Mouse (Mus musculus): ENCODE data around the gene Uvrag. TPM values are rescaled to one million over a fixed set of nuclear protein-coding genes. Genes with fewer than 3 reads are reported as not detected.

Gene Uvrag
- total and polyA plus RNA-seq, 3 experiments: 15.0 to 19.5 TPM; not detected in 1

DNA sequence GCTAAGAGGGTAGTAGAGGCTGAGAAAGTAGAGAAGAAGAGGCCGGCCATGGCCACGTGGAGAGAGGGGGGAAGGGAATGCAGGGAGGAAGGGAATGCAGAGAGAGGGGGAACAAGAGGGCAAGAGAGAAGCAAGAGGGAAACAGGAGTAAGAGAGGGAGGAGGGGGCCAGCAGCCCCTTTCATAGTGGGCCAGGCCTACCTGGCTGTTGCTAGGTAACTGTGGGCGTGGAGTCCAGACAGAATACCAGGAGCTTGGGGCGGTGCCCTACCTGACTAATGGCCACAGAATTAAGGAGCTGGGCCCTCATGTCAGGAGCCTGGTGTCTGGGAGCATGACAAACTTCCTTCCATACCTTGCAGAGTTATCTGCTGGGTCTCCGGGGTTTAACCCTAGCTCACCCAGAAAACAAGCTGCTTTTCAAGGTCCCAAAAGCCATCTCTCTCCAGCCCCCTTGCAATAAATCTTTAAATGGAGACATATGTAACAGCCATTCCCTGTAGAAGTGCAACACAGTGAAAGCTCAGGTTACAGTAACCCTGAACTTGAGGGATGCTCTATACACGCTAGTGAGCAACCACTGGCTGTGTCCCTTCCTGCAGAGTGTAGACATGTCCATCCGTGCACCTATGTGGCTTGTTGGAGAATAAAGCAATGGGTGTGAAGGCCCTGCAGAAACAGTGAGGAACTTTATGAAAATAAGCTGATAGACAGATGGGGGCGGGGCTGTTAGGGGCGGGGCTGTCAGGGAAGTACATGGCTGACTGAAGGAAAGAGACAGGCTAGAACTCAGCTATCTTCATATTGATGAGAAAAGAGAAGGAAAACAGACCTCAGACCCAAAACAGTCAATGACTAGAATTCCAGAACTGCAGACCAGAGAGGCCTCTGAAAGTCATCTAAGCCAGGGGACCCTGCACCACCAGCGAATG is 12.7 kb downstream of the Uvrag start:
- no peaks in the 10 kb centered on the region for H3K4me1 ChIP-seq (ENCODE audit: control insufficient read depth in 1 of 2, insufficient read depth in 2 of 2, low read length in 2 of 2)
- H3K27ac ChIP-seq (ENCODE audit: control insufficient read depth, low read depth, low read length): no peak overlapping the region
- no peaks in the 10 kb centered on the region for H3K27me3 ChIP-seq (ENCODE audit: control insufficient read depth in 1 of 2, insufficient read depth in 2 of 2, low read length in 2 of 2)
- H3K4me3 ChIP-seq (ENCODE audit: control insufficient read depth in 1 of 2, insufficient read depth in 1 of 2, low read depth in 2 of 2, low read length in 2 of 2): no peak overlapping the region
- no peaks in the 10 kb centered on the region; a peak in 1 of 4 replicates for H3K36me3 ChIP-seq (ENCODE audit: control insufficient read depth in 1 of 2, insufficient read depth in 2 of 2, low read length in 2 of 2)
- H3K9ac ChIP-seq (ENCODE audit: control insufficient read depth, low read depth, low read length, poor library complexity, severe bottlenecking): no peak overlapping the region
- DNase-seq (ENCODE audit: low read depth, low spot score): peak; percentile 50
- H3K79me2 ChIP-seq (ENCODE audit: control insufficient read depth, insufficient read depth, low read length, poor library complexity): peaks cover 2% of the 10 kb centered on the region; the same call in 1 of the 2 replicates
- no peaks in the 10 kb centered on the region for H3K9me3 ChIP-seq (replicated peaks; ENCODE audit: insufficient read depth, low read length)
- TF ChIP-seq GATA1 (IDR thresholded peaks at IDR 0.05; ENCODE audit: low read depth, low read length): no peak
- TF ChIP-seq TBP (IDR thresholded peaks at IDR 0.05; ENCODE audit: low read depth, low read length): no peak

DNA sequence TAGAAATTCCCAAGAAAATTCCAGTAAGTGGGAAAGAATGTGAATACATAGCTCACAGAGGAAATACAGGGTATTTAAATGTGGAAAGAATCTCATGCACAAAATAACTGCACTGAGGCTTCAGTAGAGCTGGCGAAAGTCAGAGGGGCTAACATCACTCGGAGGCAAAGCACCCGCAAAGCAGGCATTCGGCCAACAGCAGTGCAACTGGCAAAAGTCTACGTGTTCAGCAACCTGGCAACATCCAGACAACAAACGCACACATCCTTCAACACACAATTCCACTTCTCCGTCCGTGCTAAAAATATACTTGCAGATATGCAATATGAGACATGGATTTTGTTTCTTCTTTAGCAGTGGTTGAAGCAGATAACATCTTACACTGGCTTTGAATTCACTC is 14.9 kb downstream of the Uvrag start:
- H3K4me1 ChIP-seq (ENCODE audit: control insufficient read depth in 1 of 2, insufficient read depth in 2 of 2, low read length in 2 of 2): no peaks in the 10 kb centered on the region
- H3K4me3 ChIP-seq (ENCODE audit: control insufficient read depth in 1 of 2, insufficient read depth in 1 of 2, low read depth in 2 of 2, low read length in 2 of 2): no peak overlapping the region

DNA sequence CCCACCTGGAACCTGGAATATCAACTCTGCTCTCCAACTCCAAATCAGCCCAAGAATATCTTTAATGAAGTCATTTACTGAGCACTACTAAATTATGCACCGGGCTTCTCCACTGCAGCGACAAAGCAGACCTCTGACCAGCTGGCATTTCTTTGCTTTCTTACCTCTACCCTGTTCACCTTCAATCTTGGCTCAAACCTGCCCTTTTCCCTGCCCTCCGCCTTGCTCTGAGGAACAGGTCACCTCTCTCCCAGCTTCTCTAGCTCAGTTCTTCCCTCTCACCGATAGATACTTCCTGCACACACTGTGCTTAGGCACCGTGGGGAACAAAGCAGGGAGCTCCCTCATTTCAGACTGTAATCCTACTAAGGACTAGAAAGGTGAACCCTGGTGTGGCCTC is 18.3 kb downstream of the Uvrag start:
- Histone ChIP-seq H3K4me1 (ENCODE audit: control insufficient read depth in 1 of 2, insufficient read depth in 2 of 2, low read length in 2 of 2) (no peaks in the 10 kb centered on the region), H3K27ac (ENCODE audit: control insufficient read depth, low read depth, low read length) (no peak overlapping the region)

More for the DNA sequence above, 14.9 kb downstream of the Uvrag start:
- TF ChIP-seq POLR2AphosphoS2 (IDR thresholded peaks at IDR 0.05; ENCODE audit: low read length): no peak
- no peak for TF ChIP-seq RCOR1 (IDR thresholded peaks at IDR 0.05; ENCODE audit: low read depth, low read length)
- no peak for TF ChIP-seq HCFC1 (IDR thresholded peaks at IDR 0.05; ENCODE audit: low read depth, low read length)
- no peak for TF ChIP-seq EP300 (IDR thresholded peaks at IDR 0.05; ENCODE audit: low read depth in 1 of 2, low read length in 2 of 2)
- TF ChIP-seq MYB (IDR thresholded peaks at IDR 0.05; ENCODE audit: low read depth, low read length): no peak
- TF ChIP-seq CTCF (IDR thresholded peaks at IDR 0.05 in 2 of 3, conservative IDR thresholded peaks at IDR 0.05 in 1 of 3; ENCODE audit: control insufficient read depth in 1 of 3, insufficient read depth in 1 of 3, low read depth in 2 of 3, low read length in 3 of 3, poor library complexity in 1 of 3, severe bottlenecking in 1 of 3): no peak
- no peak for TF ChIP-seq USF1 (IDR thresholded peaks at IDR 0.05; ENCODE audit: low read depth, low read length)
- TF ChIP-seq MAFK (IDR thresholded peaks at IDR 0.05; ENCODE audit: borderline replicate concordance, low read depth, low read length): no peak
- no peak for TF ChIP-seq USF2 (IDR thresholded peaks at IDR 0.05; ENCODE audit: borderline replicate concordance in 1 of 2, insufficient read depth in 1 of 2, low read depth in 1 of 2, low read length in 2 of 2)
- no peak overlapping the region for H3K9ac ChIP-seq (ENCODE audit: control insufficient read depth, low read depth, low read length, poor library complexity, severe bottlenecking)
- H3K27ac ChIP-seq (ENCODE audit: control insufficient read depth, low read depth, low read length): no peak overlapping the region
- H3K79me2 ChIP-seq (ENCODE audit: control insufficient read depth, insufficient read depth, low read length, poor library complexity): no peaks in the 10 kb centered on the region
- H3K9me3 ChIP-seq (replicated peaks; ENCODE audit: insufficient read depth, low read length): no peaks in the 10 kb centered on the region
- H3K27me3 ChIP-seq (ENCODE audit: control insufficient read depth in 1 of 2, insufficient read depth in 2 of 2, low read length in 2 of 2): no peaks in the 10 kb centered on the region
- DNase-seq (ENCODE audit: low read depth, low spot score): no peak
- H3K36me3 ChIP-seq (ENCODE audit: control insufficient read depth in 1 of 2, insufficient read depth in 2 of 2, low read length in 2 of 2): no peaks in the 10 kb centered on the region; a peak in 1 of 4 replicates

More for the DNA sequence above, 18.3 kb downstream of the Uvrag start:
- Histone ChIP-seq H3K27me3 (ENCODE audit: control insufficient read depth in 1 of 2, insufficient read depth in 2 of 2, low read length in 2 of 2) (no peaks in the 10 kb centered on the region), H3K9me3 (replicated peaks; ENCODE audit: insufficient read depth, low read length) (no peaks in the 10 kb centered on the region), H3K36me3 (ENCODE audit: control insufficient read depth in 1 of 2, insufficient read depth in 2 of 2, low read length in 2 of 2) (0 out of 4 replicates have a peak, but pooled peaks cover 0 to 1% of the 10 kb centered on the region in 2 experiments), H3K9ac (ENCODE audit: control insufficient read depth, low read depth, low read length, poor library complexity, severe bottlenecking) (no peak overlapping the region), H3K79me2 (ENCODE audit: control insufficient read depth, insufficient read depth, low read length, poor library complexity) (no peaks in the 10 kb centered on the region; the same call in 1 of the 2 replicates), H3K4me3 (ENCODE audit: control insufficient read depth in 1 of 2, insufficient read depth in 1 of 2, low read depth in 2 of 2, low read length in 2 of 2) (no peak overlapping the region)
- no peak for DNase-seq (ENCODE audit: low read depth, low spot score)
- no peak for TF ChIP-seq ZNF384 (IDR thresholded peaks at IDR 0.05; ENCODE audit: low read depth, low read length)
- TF ChIP-seq RAD21 (IDR thresholded peaks at IDR 0.05; ENCODE audit: low read depth, low read length): no peak
- TF ChIP-seq SIN3A (IDR thresholded peaks at IDR 0.05; ENCODE audit: low read length): no peak
- TF ChIP-seq GABPA (IDR thresholded peaks at IDR 0.05; ENCODE audit: low read depth, low read length): no peak
- TF ChIP-seq TCF12 (IDR thresholded peaks at IDR 0.05; ENCODE audit: low read depth, low read length): no peak
- TF ChIP-seq TBP (IDR thresholded peaks at IDR 0.05; ENCODE audit: low read depth, low read length): no peak
- no peak for TF ChIP-seq ETS1 (IDR thresholded peaks at IDR 0.05; ENCODE audit: low read depth, low read length)
- no peak for TF ChIP-seq BHLHE40 (IDR thresholded peaks at IDR 0.05; ENCODE audit: borderline replicate concordance, low read depth, low read length)
- TF ChIP-seq POLR2A (IDR thresholded peaks at IDR 0.05; ENCODE audit: control insufficient read depth in 1 of 2, insufficient read depth in 1 of 2, low read depth in 1 of 2, low read length in 2 of 2, poor library complexity in 1 of 2): no peak
- TF ChIP-seq MXI1 (IDR thresholded peaks at IDR 0.05; ENCODE audit: low read depth, low read length): no peak
- no peak for TF ChIP-seq ELF1 (IDR thresholded peaks at IDR 0.05; ENCODE audit: low read depth, low read length)
- TF ChIP-seq MAZ (IDR thresholded peaks at IDR 0.05; ENCODE audit: low read depth, low read length): no peak
- no peak for TF ChIP-seq MYB (IDR thresholded peaks at IDR 0.05; ENCODE audit: low read depth, low read length)
- TF ChIP-seq MAX (IDR thresholded peaks at IDR 0.05; ENCODE audit: low read length): no peak
- no peak for TF ChIP-seq CHD2 (IDR thresholded peaks at IDR 0.05; ENCODE audit: low read length)
- TF ChIP-seq NELFE (IDR thresholded peaks at IDR 0.05; ENCODE audit: low read depth, low read length): no peak
- TF ChIP-seq SMC3 (IDR thresholded peaks at IDR 0.05; ENCODE audit: low read depth, low read length): no peak
- no peak for TF ChIP-seq ZMIZ1 (IDR thresholded peaks at IDR 0.05; ENCODE audit: low read depth, low read length)
